Mouse (Mus musculus): ENCODE measurements around the gene Angel1. TPM values are rescaled to one million over a fixed set of nuclear protein-coding genes. Genes with fewer than 3 reads are reported as not detected.

The Angel1 gene
- total and polyA plus RNA-seq, 3 experiments: 1.3 to 5.3 TPM; not detected in 1

DNA sequence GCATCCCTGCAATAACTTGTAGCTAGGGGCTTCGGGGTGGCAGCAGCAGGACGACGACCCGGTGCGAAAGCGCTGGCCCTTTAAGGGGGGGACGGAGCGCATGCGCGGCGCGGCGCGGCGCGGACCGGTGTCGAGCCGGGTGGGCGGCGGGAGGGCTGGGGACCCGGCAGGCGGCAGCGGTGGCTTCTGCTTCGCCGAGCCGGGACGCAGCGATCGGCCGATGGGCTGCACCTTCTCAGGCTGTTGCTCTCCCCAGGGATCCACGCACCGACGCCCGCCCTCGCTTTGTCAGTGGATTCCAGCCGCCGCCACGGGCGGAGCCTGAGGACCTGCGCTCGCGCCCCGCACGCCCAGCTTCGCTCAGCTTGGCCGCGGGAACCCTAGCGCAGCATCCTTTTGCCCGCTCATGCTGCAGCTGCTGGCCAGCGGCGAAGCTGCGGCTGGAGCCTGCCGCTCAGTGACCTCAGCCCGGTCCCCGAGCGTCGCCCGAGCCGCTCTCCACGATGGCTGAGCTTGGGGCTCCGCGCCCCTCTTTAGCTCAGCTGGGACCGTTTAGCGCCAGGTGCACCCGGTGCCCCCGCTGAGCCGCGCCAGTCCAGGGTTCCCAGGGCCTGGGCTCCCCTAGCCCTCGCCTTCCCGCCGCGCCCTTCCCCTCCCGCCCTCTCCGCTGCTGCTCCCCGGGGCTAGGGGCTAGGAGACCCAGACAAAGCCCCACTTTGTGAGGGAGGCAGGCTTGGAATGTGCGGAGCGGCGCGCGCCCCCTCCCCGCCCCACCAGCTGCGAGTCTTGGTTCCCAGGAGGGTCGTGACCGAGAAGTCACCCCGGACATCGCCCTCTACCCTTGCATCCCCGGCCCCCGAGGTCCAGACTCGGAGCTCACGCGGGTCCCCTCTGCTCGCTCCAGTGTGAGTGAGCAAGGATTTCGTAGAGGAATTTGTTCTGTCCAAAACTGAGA, 47.4 kb downstream of the Angel1 start, which contains the start of gene Vash1:
Vash1 (plus strand) TSS at position 110 of the 955 bp plus-strand sequence.
- Histone ChIP-seq H3K79me2 (ENCODE audit: control insufficient read depth, insufficient read depth, low read length, poor library complexity) (no peaks in the 10 kb centered on the region; the same call in 1 of the 2 replicates), H3K27ac (ENCODE audit: control insufficient read depth, low read depth, low read length) (no peak within 1 kb of the TSS), H3K9ac (ENCODE audit: control insufficient read depth, low read depth, low read length, poor library complexity, severe bottlenecking) (peak within 1 kb of the TSS; percentile 58), H3K36me3 (ENCODE audit: control insufficient read depth in 1 of 2, insufficient read depth in 2 of 2, low read length in 2 of 2) (no peaks in the 10 kb centered on the region), H3K9me3 (replicated peaks; ENCODE audit: insufficient read depth, low read length) (no peaks in the 10 kb centered on the region), H3K27me3 (ENCODE audit: control insufficient read depth in 1 of 2, insufficient read depth in 2 of 2, low read length in 2 of 2) (no peaks in the 10 kb centered on the region; a peak in 1 of 4 replicates), H3K4me1 (ENCODE audit: control insufficient read depth in 1 of 2, insufficient read depth in 2 of 2, low read length in 2 of 2) (peaks cover 0 to 5% of the 10 kb centered on the region in 2 experiments; a peak in 1 of 4 replicates), H3K4me3 (ENCODE audit: control insufficient read depth in 1 of 2, insufficient read depth in 1 of 2, low read depth in 2 of 2, low read length in 2 of 2) (peak within 1 kb of the TSS; percentile 22 to 53; a peak in 3 of 4 replicates)
- DNase-seq (ENCODE audit: low read depth, low spot score): peak; percentile 27
- TF ChIP-seq NRF1 (IDR thresholded peaks at IDR 0.05; ENCODE audit: insufficient read depth, low read depth, low read length, poor library complexity, severe bottlenecking) (peak; percentile 70), UBTF (IDR thresholded peaks at IDR 0.05; ENCODE audit: borderline replicate concordance, insufficient read depth, low read depth, low read length) (no peak), SMC3 (IDR thresholded peaks at IDR 0.05; ENCODE audit: low read depth, low read length) (no peak), CTCF (IDR thresholded peaks at IDR 0.05 in 2 of 3, conservative IDR thresholded peaks at IDR 0.05 in 1 of 3; ENCODE audit: control insufficient read depth in 1 of 3, insufficient read depth in 1 of 3, low read depth in 2 of 3, low read length in 3 of 3, poor library complexity in 1 of 3, severe bottlenecking in 1 of 3) (no peak)

DNA sequence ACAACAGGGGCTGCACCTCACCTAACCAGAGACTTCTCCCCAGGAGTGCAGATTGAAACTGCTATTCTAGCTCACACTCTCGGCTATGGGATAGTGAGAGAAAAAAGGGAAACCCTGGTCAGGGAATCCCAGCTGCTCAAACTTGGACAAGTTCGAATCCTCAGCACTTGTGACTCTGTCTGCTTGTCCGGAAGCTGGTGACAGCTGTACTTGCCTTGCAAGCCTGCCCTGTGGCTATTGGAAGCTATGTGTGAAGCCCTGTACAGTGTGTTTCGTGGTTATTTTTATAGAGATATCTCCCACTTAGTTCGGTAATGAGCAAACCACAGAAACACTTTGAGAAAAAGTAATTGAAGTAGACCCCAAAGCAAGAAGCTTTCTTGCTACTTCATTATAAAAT, 53.8 kb downstream of the Angel1 start:
- Histone ChIP-seq H3K4me3 (ENCODE audit: control insufficient read depth in 1 of 2, insufficient read depth in 1 of 2, low read depth in 2 of 2, low read length in 2 of 2) (no peak overlapping the region), H3K9me3 (replicated peaks; ENCODE audit: insufficient read depth, low read length) (no peaks in the 10 kb centered on the region), H3K9ac (ENCODE audit: control insufficient read depth, low read depth, low read length, poor library complexity, severe bottlenecking) (no peak overlapping the region), H3K4me1 (ENCODE audit: control insufficient read depth in 1 of 2, insufficient read depth in 2 of 2, low read length in 2 of 2) (no peaks in the 10 kb centered on the region), H3K27ac (ENCODE audit: control insufficient read depth, low read depth, low read length) (no peak overlapping the region), H3K36me3 (ENCODE audit: control insufficient read depth in 1 of 2, insufficient read depth in 2 of 2, low read length in 2 of 2) (no peaks in the 10 kb centered on the region), H3K27me3 (ENCODE audit: control insufficient read depth in 1 of 2, insufficient read depth in 2 of 2, low read length in 2 of 2) (no peaks in the 10 kb centered on the region; a peak in 1 of 4 replicates), H3K79me2 (ENCODE audit: control insufficient read depth, insufficient read depth, low read length, poor library complexity) (no peaks in the 10 kb centered on the region)
- no peak for DNase-seq (ENCODE audit: low read depth, low spot score)
- TF ChIP-seq KAT2A (conservative IDR thresholded peaks at IDR 0.05; ENCODE audit: low read depth, low read length) (no peak), JUND (IDR thresholded peaks at IDR 0.05; ENCODE audit: low read depth, low read length) (no peak), MYB (IDR thresholded peaks at IDR 0.05; ENCODE audit: low read depth, low read length) (no peak), ZKSCAN1 (IDR thresholded peaks at IDR 0.05; ENCODE audit: low read depth, low read length) (no peak), GATA1 (IDR thresholded peaks at IDR 0.05; ENCODE audit: low read depth, low read length) (no peak), MAFK (IDR thresholded peaks at IDR 0.05; ENCODE audit: borderline replicate concordance, low read depth, low read length) (no peak), SMC3 (IDR thresholded peaks at IDR 0.05; ENCODE audit: low read depth, low read length) (no peak), USF2 (IDR thresholded peaks at IDR 0.05; ENCODE audit: borderline replicate concordance in 1 of 2, insufficient read depth in 1 of 2, low read depth in 1 of 2, low read length in 2 of 2) (no peak), TCF12 (IDR thresholded peaks at IDR 0.05; ENCODE audit: low read depth, low read length) (no peak), NELFE (IDR thresholded peaks at IDR 0.05; ENCODE audit: low read depth, low read length) (no peak), MYC (IDR thresholded peaks at IDR 0.05; ENCODE audit: low read depth, low read length) (no peak), HCFC1 (IDR thresholded peaks at IDR 0.05; ENCODE audit: low read depth, low read length) (no peak), ZC3H11A (IDR thresholded peaks at IDR 0.05; ENCODE audit: low read depth, low read length) (no peak), CHD1 (IDR thresholded peaks at IDR 0.05; ENCODE audit: low read depth, low read length) (no peak), BHLHE40 (IDR thresholded peaks at IDR 0.05; ENCODE audit: borderline replicate concordance, low read depth, low read length) (no peak), ELF1 (IDR thresholded peaks at IDR 0.05; ENCODE audit: low read depth, low read length) (no peak), RCOR1 (IDR thresholded peaks at IDR 0.05; ENCODE audit: low read depth, low read length) (no peak), CTCF (IDR thresholded peaks at IDR 0.05 in 2 of 3, conservative IDR thresholded peaks at IDR 0.05 in 1 of 3; ENCODE audit: control insufficient read depth in 1 of 3, insufficient read depth in 1 of 3, low read depth in 2 of 3, low read length in 3 of 3, poor library complexity in 1 of 3, severe bottlenecking in 1 of 3) (no peak), POLR2A (IDR thresholded peaks at IDR 0.05; ENCODE audit: control insufficient read depth in 1 of 2, insufficient read depth in 1 of 2, low read depth in 1 of 2, low read length in 2 of 2, poor library complexity in 1 of 2) (no peak), TBP (IDR thresholded peaks at IDR 0.05; ENCODE audit: low read depth, low read length) (no peak)

Data from MEL (cell line).